Mouse (Mus musculus) C2C12 (cell line): ENCODE data around the gene Pcdh11x.

Source experiments
- CEBPB ChIP-seq: IDR thresholded peaks from one replicate; pipeline ENCODE4 v1.6.1; 2011; ENCODE audit warnings: low read depth, mild to moderate bottlenecking, control low read depth, moderate library complexity
- CTCF ChIP-seq: IDR thresholded peaks from one replicate; pipeline ENCODE4 v1.5.1; 2011; ENCODE audit not compliant: control insufficient read depth, insufficient read depth, insufficient read length
- FOSL1 ChIP-seq: IDR thresholded peaks from one replicate; pipeline ENCODE4 v1.8.0; 2011; ENCODE audit warnings: mild to moderate bottlenecking, low read length; ENCODE audit not compliant: poor library complexity, insufficient read depth, severe bottlenecking
- MAX ChIP-seq: IDR thresholded peaks from one replicate; pipeline ENCODE4 v1.6.1; 2011; ENCODE audit warnings: mild to moderate bottlenecking, control low read depth
- MYOD1 ChIP-seq: IDR thresholded peaks from one replicate; pipeline ENCODE4 v1.6.1; 2011; ENCODE audit warnings: low read depth; ENCODE audit not compliant: control insufficient read depth, insufficient read length
- MYOG ChIP-seq: IDR thresholded peaks from one replicate; pipeline ENCODE4 v1.6.1; 2011; ENCODE audit not compliant: control insufficient read depth, insufficient read length; ENCODE audit errors: extremely low read depth
- USF1 ChIP-seq: IDR thresholded peaks from one replicate; pipeline ENCODE4 v1.6.1; 2011; ENCODE audit warnings: low read depth, mild to moderate bottlenecking, control low read depth, moderate library complexity

- TF ChIP-seq CTCF (no peak), USF1 (no peak), MYOG (no peak), MAX (no peak), FOSL1 (no peak), MYOD1 (no peak), CEBPB (no peak)
Observed at GRCm38 (mm10) chrX:120285522-120285921, 4.5 kb upstream of the Pcdh11x start.
